Comparison of ENCODE assay signal across 51 mouse cellular contexts in the genomic region with DNA sequence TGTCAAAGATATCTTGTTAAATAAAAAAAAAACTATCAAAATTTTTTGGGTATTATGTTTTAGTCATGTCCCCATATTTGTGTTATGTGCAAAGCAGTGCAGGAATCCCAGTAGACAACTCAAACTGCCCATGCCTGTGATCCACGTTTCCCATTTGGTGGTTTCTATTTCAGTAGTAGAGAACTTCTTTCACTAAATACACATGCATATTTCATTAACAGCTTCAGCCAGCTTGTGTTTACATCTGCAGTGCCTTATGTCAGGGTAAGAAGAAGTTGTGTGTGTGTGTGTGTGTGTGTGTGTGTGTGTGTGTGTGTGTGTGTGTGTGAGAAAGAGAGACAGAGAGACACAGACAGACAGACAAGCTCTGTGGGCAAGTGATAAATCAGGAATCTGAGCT. TPM values are rescaled to one million over a fixed set of nuclear protein-coding genes. Genes with fewer than 3 reads are reported as not detected.
"Had no signal": no experiment of that assay in that cellular context is flagged by ENCODE, and none has a peak within 500 bp of the region (broad histone marks: within the 10 kb centered on the region; RNA-seq: fewer than 3 reads in every experiment).

No protein-coding gene starts in this region.

- H3K27ac ChIP-seq: heart, embryonic 13.5 days; heart, embryonic 15.5 days; hindbrain, embryonic 10.5 days; hindbrain, embryonic 12.5 days; hindbrain, embryonic 13.5 days; hindbrain, embryonic 14.5 days; hindbrain, embryonic 15.5 days; hindbrain, postnatal 0 days; intestine, embryonic 15.5 days; kidney, embryonic 15.5 days; kidney, postnatal 0 days; layer of hippocampus, adult 2 months; left cerebral cortex, adult 2 months had no signal

- H3K4me2 ChIP-seq: heart, embryonic 11.5 days; heart, embryonic 12.5 days; heart, embryonic 13.5 days; heart, embryonic 15.5 days; hindbrain, embryonic 12.5 days; hindbrain, embryonic 13.5 days; hindbrain, embryonic 14.5 days; hindbrain, embryonic 15.5 days; intestine, embryonic 15.5 days; kidney, embryonic 15.5 days had no signal

- H3K4me1 ChIP-seq: heart, embryonic 12.5 days; heart, embryonic 15.5 days; hindbrain, embryonic 10.5 days; hindbrain, embryonic 12.5 days; intestine, embryonic 15.5 days; kidney, embryonic 15.5 days had no signal

- DNase-seq: heart, postnatal 10 days; heart, postnatal 14 days; heart, postnatal 36 days; heart, postnatal 4 days; kidney, adult 11 months; kidney, adult 18-20 months; kidney, adult 2 months; kidney, adult 8-10 months; kidney, adult 9 months; kidney, postnatal 10 days; kidney, postnatal 14 days; kidney, postnatal 25 days; kidney, postnatal 36 days; kidney, postnatal 4 days; layer of hippocampus, adult 9-11 months; layer of hippocampus, postnatal 36 days had no signal

- H3K4me3 ChIP-seq: heart, embryonic 12.5 days; heart, embryonic 13.5 days; heart, embryonic 15.5 days; hindbrain, embryonic 10.5 days; hindbrain, embryonic 12.5 days; hindbrain, embryonic 13.5 days; hindbrain, embryonic 15.5 days; intestine, embryonic 15.5 days; kidney, embryonic 15.5 days; layer of hippocampus, adult 2 months; left cerebral cortex, adult 2 months had no signal

- H3K9ac ChIP-seq: heart, embryonic 12.5 days; heart, embryonic 13.5 days; heart, embryonic 15.5 days; hindbrain, embryonic 12.5 days; hindbrain, embryonic 13.5 days; hindbrain, embryonic 14.5 days; hindbrain, embryonic 15.5 days; intestine, embryonic 15.5 days; kidney, embryonic 15.5 days had no signal

- H3K9me3 ChIP-seq: heart, embryonic 12.5 days; heart, embryonic 15.5 days; hindbrain, embryonic 12.5 days; hindbrain, embryonic 13.5 days; hindbrain, embryonic 15.5 days; intestine, embryonic 15.5 days had no signal

- ATAC-seq: hindbrain, embryonic 16.5 days; hindbrain, postnatal 0 days; inflammation-experienced regulatory T-cells, adult 6 months; intestine, embryonic 15.5 days; intestine, embryonic 16.5 days; intestine, postnatal 0 days had no signal

- H3K27me3 ChIP-seq: heart, embryonic 12.5 days; heart, embryonic 13.5 days; heart, embryonic 15.5 days; hindbrain, embryonic 12.5 days; hindbrain, embryonic 13.5 days; hindbrain, embryonic 15.5 days; intestine, embryonic 15.5 days; kidney, embryonic 15.5 days had no signal

RNA-seq across cellular contexts. Expression of a gene that starts 33.4 kb away (rescaled TPM):
- total RNA-seq: heart, postnatal 10 days; heart, postnatal 14 days; heart, postnatal 25 days; heart, postnatal 36 days; heart, postnatal 4 days; hematopoietic stem cell, adult 5-6 weeks; hindbrain, postnatal 0 days; layer of hippocampus, adult 18-20 months; layer of hippocampus, adult 2 months; layer of hippocampus, adult 8-10 months; layer of hippocampus, postnatal 10 days; layer of hippocampus, postnatal 14 days; layer of hippocampus, postnatal 25 days; layer of hippocampus, postnatal 36 days; left cerebral cortex, adult 18-20 months; left cerebral cortex, adult 2 months had no signal
- polyA plus RNA-seq: heart, embryonic 11.5 days; heart, embryonic 12.5 days; heart, embryonic 13.5 days; heart, embryonic 14.5 days; heart, embryonic 15.5 days; heart, embryonic 16.5 days; heart, postnatal 0 days; hindbrain, embryonic 11.5 days; hindbrain, embryonic 12.5 days; hindbrain, embryonic 13.5 days; hindbrain, embryonic 14.5 days; hindbrain, embryonic 15.5 days; hindbrain, embryonic 16.5 days; hindbrain, postnatal 0 days; inflammation-experienced regulatory T-cells, adult 6 months; intestine, embryonic 14.5 days; intestine, embryonic 15.5 days; intestine, embryonic 16.5 days; intestine, postnatal 0 days; kidney, embryonic 14.5 days; kidney, embryonic 15.5 days; kidney, embryonic 16.5 days; kidney, postnatal 0 days; large intestine, adult 2 months had no signal

RNA-seq across cellular contexts. Expression of a gene that starts 35.3 kb away (rescaled TPM):
- polyA plus RNA-seq: intestine, embryonic 14.5 days; kidney, embryonic 14.5 days had no signal

RNA-seq across cellular contexts. Expression of a gene that starts 37.7 kb away (rescaled TPM):
- total RNA-seq: heart, postnatal 14 days; heart, postnatal 25 days; hematopoietic stem cell, adult 5-6 weeks had no signal
- polyA plus RNA-seq: inflammation-experienced regulatory T-cells, adult 6 months had no signal
